Mouse (Mus musculus): ENCODE measurements around the gene Ranbp3.

- TF ChIP-seq CTCF (IDR thresholded peaks at IDR 0.05; ENCODE audit: low read depth, low read length) (no peak), POLR2AphosphoS5 (IDR thresholded peaks at IDR 0.05; ENCODE audit: insufficient replicate concordance, low read depth, low read length) (no peak), TAL1 (conservative IDR thresholded peaks at IDR 0.05; ENCODE audit: low read depth, low read length) (no peak), GATA1 (IDR thresholded peaks at IDR 0.05; ENCODE audit: borderline replicate concordance, low read length) (no peak), GATA2 (IDR thresholded peaks at IDR 0.05; ENCODE audit: borderline replicate concordance, low read depth, low read length) (no peak)
Observed at GRCm38 (mm10) chr17:56722441-56722840, 49.3 kb downstream of the Ranbp3 start.

Data from G1E (cell line).